Mouse (Mus musculus) C2C12 (cell line): Measurements from ENCODE around the gene Fmod.

Experiments
- CEBPB ChIP-seq: IDR thresholded peaks from one replicate; pipeline ENCODE4 v1.6.1; 2011; ENCODE audit warnings: low read depth, mild to moderate bottlenecking, control low read depth, moderate library complexity
- CTCF ChIP-seq: IDR thresholded peaks from one replicate; pipeline ENCODE4 v1.5.1; 2011; ENCODE audit not compliant: control insufficient read depth, insufficient read depth, insufficient read length
- FOSL1 ChIP-seq: IDR thresholded peaks from one replicate; pipeline ENCODE4 v1.8.0; 2011; ENCODE audit warnings: mild to moderate bottlenecking, low read length; ENCODE audit not compliant: poor library complexity, insufficient read depth, severe bottlenecking
- MAX ChIP-seq: IDR thresholded peaks from one replicate; pipeline ENCODE4 v1.6.1; 2011; ENCODE audit warnings: mild to moderate bottlenecking, control low read depth
- MYOG ChIP-seq: IDR thresholded peaks from one replicate; pipeline ENCODE4 v1.6.1; 2011; ENCODE audit not compliant: control insufficient read depth, insufficient read length; ENCODE audit errors: extremely low read depth
- USF1 ChIP-seq: IDR thresholded peaks from one replicate; pipeline ENCODE4 v1.6.1; 2011; ENCODE audit warnings: low read depth, mild to moderate bottlenecking, control low read depth, moderate library complexity

- TF ChIP-seq CTCF: no peak
- TF ChIP-seq USF1: no peak
- no peak for TF ChIP-seq MAX
- no peak for TF ChIP-seq CEBPB
- TF ChIP-seq FOSL1: no peak
- no peak for TF ChIP-seq MYOG
Observed at GRCm38 (mm10) chr1:134080881-134081450, 43.9 kb downstream of the Fmod start.
